Mouse (Mus musculus): ENCODE measurements at regions not wholly inside any gene's neighbourhood (a gene's known extent, or its start where the extent isn't known, plus 50 kb on each side); places are given as distances from the start of the nearest gene placed in this dataset.

DNA sequence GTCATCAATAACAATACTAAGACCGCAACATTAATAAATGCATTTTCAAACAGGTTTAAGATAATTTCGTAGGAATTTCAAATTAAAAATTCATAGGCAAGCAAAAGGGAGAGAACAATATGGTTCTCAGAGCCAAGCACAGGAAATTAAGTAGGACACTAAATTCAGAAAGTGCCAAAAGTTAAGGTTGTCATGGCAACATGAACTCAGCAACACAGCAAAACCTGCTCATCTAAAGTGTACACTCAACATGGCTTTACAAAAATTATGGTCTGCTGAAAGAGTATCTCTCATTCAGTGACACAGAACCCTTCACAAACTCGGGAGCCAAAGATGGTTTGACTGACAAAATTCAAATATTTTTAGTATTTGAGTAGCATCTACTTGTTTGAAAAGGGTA, 572.5 kb downstream of the 1700064H15Rik start:
- no peak for ATAC-seq (ENCODE audit: insufficient number of reproducible peaks, low FRiP score, low TSS enrichment)

DNA sequence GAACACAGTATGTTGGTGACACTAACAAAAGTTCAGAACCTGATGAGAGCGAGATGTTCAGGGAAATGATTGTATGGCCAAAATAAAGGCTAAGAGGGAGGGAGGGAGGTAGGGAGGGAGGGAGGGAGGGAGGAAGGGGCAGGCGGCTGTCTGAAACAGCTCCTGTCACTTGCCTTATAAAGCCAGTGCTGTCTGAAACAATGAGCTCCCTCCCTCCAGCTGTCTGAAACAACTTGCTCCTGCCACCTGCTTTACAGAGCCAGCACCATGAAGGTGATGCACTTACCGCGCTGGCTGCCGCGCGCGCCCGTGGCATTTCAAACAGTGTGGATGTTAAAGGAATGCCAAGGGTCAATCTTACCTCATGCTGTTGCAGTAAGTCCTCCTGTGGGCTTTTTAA, 571.9 kb downstream of the 1700064H15Rik start:
- ATAC-seq (ENCODE audit: insufficient number of reproducible peaks, low FRiP score, low TSS enrichment): no peak

DNA sequence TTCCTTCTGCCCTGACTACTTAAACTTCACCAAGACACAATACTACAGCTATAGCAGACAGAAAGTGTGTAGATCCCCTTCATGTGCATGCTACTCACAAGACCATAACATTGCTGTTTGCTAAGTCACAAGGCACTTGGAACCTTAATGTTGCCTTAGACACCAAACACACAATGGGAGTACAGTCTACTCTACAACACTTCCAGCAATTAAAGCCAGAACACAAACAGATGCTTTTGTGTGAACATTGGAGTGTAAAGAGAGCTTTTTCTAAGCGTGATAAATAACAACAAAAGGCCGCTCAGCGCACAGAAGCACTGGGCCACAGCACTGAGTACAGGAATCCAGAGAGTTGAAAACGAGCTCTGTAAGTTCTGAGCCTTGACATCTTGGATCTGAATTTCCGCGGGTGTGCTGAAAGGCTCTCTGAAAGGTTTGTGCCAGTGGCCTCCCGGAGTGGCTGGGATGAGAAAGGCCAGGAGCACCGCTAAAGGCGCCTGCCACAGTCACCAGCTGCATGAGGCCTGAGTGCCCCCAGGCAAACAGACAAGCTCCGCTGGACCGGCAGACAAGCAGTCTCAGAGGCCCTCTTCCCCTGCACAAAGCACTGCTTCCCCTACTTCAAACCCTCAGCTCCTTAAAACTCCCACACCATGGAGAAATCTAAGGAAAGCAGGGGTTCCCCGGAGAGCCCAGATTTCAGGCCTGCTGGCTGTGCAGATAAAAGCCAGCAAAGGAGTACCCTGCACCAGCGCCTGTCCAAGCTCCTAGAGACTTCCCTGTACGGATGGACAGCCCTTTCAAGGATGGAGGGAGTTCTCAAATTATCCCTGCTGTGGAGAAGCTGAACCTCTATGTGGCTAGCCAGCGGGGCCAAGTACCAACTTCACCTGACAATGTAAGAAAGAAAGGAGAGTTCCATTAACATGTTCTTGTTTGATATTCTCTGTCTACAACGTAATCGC, 568.3 kb downstream of the 1700064H15Rik start:
- ATAC-seq (ENCODE audit: insufficient number of reproducible peaks, low FRiP score, low TSS enrichment): peak; percentile 10; the same call in 1 of the 2 replicates

DNA sequence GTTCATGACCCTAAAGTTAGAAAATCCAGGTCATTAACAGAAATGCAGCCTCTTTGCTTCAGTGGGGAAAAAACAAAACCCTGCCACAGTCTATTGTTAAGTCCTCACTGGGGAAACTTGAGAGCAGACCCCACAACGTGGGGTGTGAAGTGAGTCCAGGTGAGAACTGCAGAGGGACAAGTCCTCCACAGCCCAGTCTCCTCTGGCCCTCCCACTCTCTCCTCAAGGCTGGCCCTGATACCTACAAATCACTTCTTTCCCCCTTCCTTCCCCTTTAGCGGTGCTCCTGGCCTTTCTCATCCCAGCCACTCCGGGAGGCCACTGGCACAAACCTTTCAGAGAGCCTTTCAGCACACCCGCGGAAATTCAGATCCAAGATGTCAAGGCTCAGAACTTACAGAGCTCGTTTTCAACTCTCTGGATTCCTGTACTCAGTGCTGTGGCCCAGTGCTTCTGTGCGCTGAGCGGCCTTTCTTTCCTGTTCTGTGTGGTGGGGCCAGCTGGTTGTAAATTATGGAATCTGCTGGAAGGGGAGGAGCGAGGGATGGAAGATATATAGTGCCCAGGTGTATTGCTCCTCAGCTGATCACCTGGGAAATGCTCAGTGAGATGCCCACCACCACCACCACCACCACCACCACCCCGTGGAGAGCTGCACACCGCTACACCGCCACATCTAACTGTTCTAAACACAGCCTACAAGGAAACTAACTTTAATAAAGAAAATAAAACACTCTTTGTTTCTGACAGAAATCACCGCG, 566.8 kb downstream of the 1700064H15Rik start:
- peak; percentile 50 for ATAC-seq (ENCODE audit: insufficient number of reproducible peaks, low FRiP score, low TSS enrichment)

DNA sequence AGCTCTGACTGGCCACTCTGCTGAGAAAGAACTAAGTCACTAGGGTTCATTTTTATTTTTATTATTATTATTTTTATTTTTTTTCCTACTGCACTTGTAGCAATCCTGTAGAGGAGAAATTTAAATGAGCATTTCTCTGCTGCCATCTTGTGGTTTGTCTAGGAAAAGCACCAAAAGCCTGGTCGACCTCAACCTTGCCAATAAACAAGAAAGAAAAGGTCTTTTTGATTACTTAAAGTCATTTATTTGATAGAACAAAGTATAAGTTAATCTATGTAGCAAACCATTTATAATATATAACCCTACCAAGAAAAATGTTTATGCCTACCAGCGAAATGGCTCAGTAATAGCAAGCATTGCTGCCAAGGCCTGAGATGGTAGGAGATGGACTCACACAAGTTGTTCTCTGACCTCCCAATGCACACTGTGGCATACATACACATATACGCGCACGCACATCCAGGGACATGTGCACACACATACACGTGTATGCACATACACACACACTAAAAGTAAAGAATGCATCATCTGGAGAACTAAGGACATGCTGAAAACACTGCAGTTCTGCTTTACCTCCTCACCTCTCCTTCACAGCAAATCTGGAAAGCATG, 566.1 kb downstream of the 1700064H15Rik start:
- ATAC-seq (ENCODE audit: insufficient number of reproducible peaks, low FRiP score, low TSS enrichment): no peak

DNA sequence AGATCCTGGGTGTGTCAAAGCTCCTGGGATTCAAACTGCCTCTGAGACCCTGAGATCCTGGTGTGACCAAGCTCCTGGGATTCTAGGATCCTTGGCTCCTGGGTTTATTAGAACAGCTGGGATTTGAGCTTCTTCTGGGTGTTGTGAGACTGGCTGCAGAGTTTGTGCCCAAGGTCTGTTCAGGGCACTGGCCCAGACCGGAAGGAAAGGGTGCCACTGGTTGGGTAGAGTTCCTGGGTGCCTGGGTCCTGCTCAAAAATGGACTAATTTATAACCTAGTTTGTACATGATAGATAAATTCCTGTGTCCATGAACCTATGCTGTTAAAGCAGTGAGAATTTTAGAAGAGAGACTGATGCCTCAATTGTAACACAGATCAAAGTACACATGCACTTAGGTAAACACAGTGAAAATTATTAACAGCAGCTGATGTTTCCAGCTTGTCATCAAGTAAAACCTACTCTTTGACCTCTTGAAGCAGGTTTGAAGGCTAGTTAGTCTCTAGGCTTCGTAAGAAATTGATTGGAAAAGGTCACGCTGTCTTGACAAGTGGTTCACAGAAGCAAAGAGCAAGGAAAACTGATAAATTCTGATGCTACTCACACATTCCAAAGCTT, 561.2 kb downstream of the 1700064H15Rik start:
- ATAC-seq (ENCODE audit: insufficient number of reproducible peaks, low FRiP score, low TSS enrichment): no peak
